Mouse (Mus musculus): ENCODE results near the gene Atrnl1. TPM values are rescaled to one million over a fixed set of nuclear protein-coding genes. Genes with fewer than 3 reads are reported as not detected.

Gene Atrnl1
- polyA plus RNA-seq, 1 experiment: 9.0 TPM

- WGBS: 88% methylated on average over 16 of the region's 16 CpGs
These were observed 481.1 kb downstream of the Atrnl1 start for GRCm38 (mm10) chr19:58091911-58092310.

GRCm38 (mm10) chr19:58094781-58095543 is 484.1 kb downstream of the Atrnl1 start:
- Histone ChIP-seq H3K4me3 (ENCODE audit: low read depth, low read length) (no peak overlapping the region), H3K36me3 (ENCODE audit: control insufficient read depth, insufficient read depth, low read length) (peaks cover 1% of the 10 kb centered on the region), H3K27ac (ENCODE audit: insufficient read depth, low read depth, low read length) (no peak overlapping the region), H3K27me3 (ENCODE audit: control insufficient read depth, insufficient read depth, low read length) (no peaks in the 10 kb centered on the region), H3K4me1 (ENCODE audit: control insufficient read depth, insufficient read depth, insufficient read length, low read length) (0 out of 2 replicates have a peak, but pooled peaks cover 2% of the 10 kb centered on the region)
- TF ChIP-seq POLR2A (IDR thresholded peaks at IDR 0.05; ENCODE audit: low read depth, low read length) (no peak), CTCF (IDR thresholded peaks at IDR 0.05; ENCODE audit: extremely low read depth, insufficient read length, insufficient replicate concordance, low read depth, low read length) (no peak)
- 29% methylated on average over 14 of the region's 14 CpGs for WGBS

More at GRCm38 (mm10) chr19:58091911-58092310, 481.1 kb downstream of the Atrnl1 start:
- no peaks in the 10 kb centered on the region for H3K27me3 ChIP-seq (ENCODE audit: control insufficient read depth, insufficient read depth, low read length)
- H3K4me3 ChIP-seq (ENCODE audit: low read depth, low read length): no peak overlapping the region
- H3K36me3 ChIP-seq (ENCODE audit: control insufficient read depth, insufficient read depth, low read length): peaks cover 1% of the 10 kb centered on the region
- H3K4me1 ChIP-seq (ENCODE audit: control insufficient read depth, insufficient read depth, insufficient read length, low read length): 0 out of 2 replicates have a peak, but pooled peaks cover 2% of the 10 kb centered on the region
- H3K27ac ChIP-seq (ENCODE audit: insufficient read depth, low read depth, low read length): no peak overlapping the region
- TF ChIP-seq POLR2A (IDR thresholded peaks at IDR 0.05; ENCODE audit: low read depth, low read length): no peak
- TF ChIP-seq CTCF (IDR thresholded peaks at IDR 0.05; ENCODE audit: extremely low read depth, insufficient read length, insufficient replicate concordance, low read depth, low read length): no peak

GRCm38 (mm10) chr19:58095776-58096175 is 484.9 kb downstream of the Atrnl1 start:
- H3K4me1 ChIP-seq (ENCODE audit: control insufficient read depth, insufficient read depth, insufficient read length, low read length): 0 out of 2 replicates have a peak, but pooled peaks cover 2% of the 10 kb centered on the region
- TF ChIP-seq CTCF (IDR thresholded peaks at IDR 0.05; ENCODE audit: extremely low read depth, insufficient read length, insufficient replicate concordance, low read depth, low read length) (no peak), POLR2A (IDR thresholded peaks at IDR 0.05; ENCODE audit: low read depth, low read length) (no peak)
- H3K36me3 ChIP-seq (ENCODE audit: control insufficient read depth, insufficient read depth, low read length): peaks cover 1% of the 10 kb centered on the region
- H3K27ac ChIP-seq (ENCODE audit: insufficient read depth, low read depth, low read length): no peak overlapping the region
- H3K4me3 ChIP-seq (ENCODE audit: low read depth, low read length): no peak overlapping the region
- WGBS: 77% methylated on average over 7 of the region's 7 CpGs
- H3K27me3 ChIP-seq (ENCODE audit: control insufficient read depth, insufficient read depth, low read length): no peaks in the 10 kb centered on the region

GRCm38 (mm10) chr19:58097195-58097594 is 486.4 kb downstream of the Atrnl1 start:
- Histone ChIP-seq H3K27me3 (ENCODE audit: control insufficient read depth, insufficient read depth, low read length) (no peaks in the 10 kb centered on the region), H3K36me3 (ENCODE audit: control insufficient read depth, insufficient read depth, low read length) (peaks cover 1% of the 10 kb centered on the region; the same call in 1 of the 2 replicates), H3K4me3 (ENCODE audit: low read depth, low read length) (no peak overlapping the region), H3K27ac (ENCODE audit: insufficient read depth, low read depth, low read length) (no peak overlapping the region), H3K4me1 (ENCODE audit: control insufficient read depth, insufficient read depth, insufficient read length, low read length) (0 out of 2 replicates have a peak, but pooled peaks cover 2% of the 10 kb centered on the region)
- WGBS: 73% methylated on average over 2 of the region's 2 CpGs
- TF ChIP-seq CTCF (IDR thresholded peaks at IDR 0.05; ENCODE audit: extremely low read depth, insufficient read length, insufficient replicate concordance, low read depth, low read length): no peak
- TF ChIP-seq POLR2A (IDR thresholded peaks at IDR 0.05; ENCODE audit: low read depth, low read length): no peak

GRCm38 (mm10) chr19:58099539-58099938 is 488.7 kb downstream of the Atrnl1 start:
- 0 out of 2 replicates have a peak, but pooled peaks cover 2% of the 10 kb centered on the region for H3K4me1 ChIP-seq (ENCODE audit: control insufficient read depth, insufficient read depth, insufficient read length, low read length)
- WGBS: 85% methylated on average over 5 of the region's 5 CpGs
- no peaks in the 10 kb centered on the region for H3K36me3 ChIP-seq (ENCODE audit: control insufficient read depth, insufficient read depth, low read length)
- TF ChIP-seq POLR2A (IDR thresholded peaks at IDR 0.05; ENCODE audit: low read depth, low read length): no peak
- no peak for TF ChIP-seq CTCF (IDR thresholded peaks at IDR 0.05; ENCODE audit: extremely low read depth, insufficient read length, insufficient replicate concordance, low read depth, low read length)
- no peak overlapping the region for H3K27ac ChIP-seq (ENCODE audit: insufficient read depth, low read depth, low read length)
- H3K27me3 ChIP-seq (ENCODE audit: control insufficient read depth, insufficient read depth, low read length): no peaks in the 10 kb centered on the region
- no peak overlapping the region for H3K4me3 ChIP-seq (ENCODE audit: low read depth, low read length)

- H3K27me3 ChIP-seq (ENCODE audit: control insufficient read depth, insufficient read depth, low read length): no peaks in the 10 kb centered on the region
- H3K36me3 ChIP-seq (ENCODE audit: control insufficient read depth, insufficient read depth, low read length): no peaks in the 10 kb centered on the region
- H3K27ac ChIP-seq (ENCODE audit: insufficient read depth, low read depth, low read length): no peak overlapping the region
- no peak overlapping the region for H3K4me3 ChIP-seq (ENCODE audit: low read depth, low read length)
- 0 out of 2 replicates have a peak, but pooled peaks cover 2% of the 10 kb centered on the region for H3K4me1 ChIP-seq (ENCODE audit: control insufficient read depth, insufficient read depth, insufficient read length, low read length)
- TF ChIP-seq CTCF (IDR thresholded peaks at IDR 0.05; ENCODE audit: extremely low read depth, insufficient read length, insufficient replicate concordance, low read depth, low read length) (no peak), POLR2A (IDR thresholded peaks at IDR 0.05; ENCODE audit: low read depth, low read length) (no peak)
- WGBS: 48% methylated on average over 4 of the region's 4 CpGs
These were observed 489.5 kb downstream of the Atrnl1 start for GRCm38 (mm10) chr19:58100381-58100780.

- Histone ChIP-seq H3K4me1 (ENCODE audit: control insufficient read depth, insufficient read depth, insufficient read length, low read length) (peaks cover 7% of the 10 kb centered on the region; the same call in 1 of the 2 replicates), H3K4me3 (ENCODE audit: low read depth, low read length) (no peak overlapping the region), H3K27ac (ENCODE audit: insufficient read depth, low read depth, low read length) (no peak overlapping the region), H3K27me3 (ENCODE audit: control insufficient read depth, insufficient read depth, low read length) (no peaks in the 10 kb centered on the region), H3K36me3 (ENCODE audit: control insufficient read depth, insufficient read depth, low read length) (no peaks in the 10 kb centered on the region)
- TF ChIP-seq CTCF (IDR thresholded peaks at IDR 0.05; ENCODE audit: extremely low read depth, insufficient read length, insufficient replicate concordance, low read depth, low read length) (no peak), POLR2A (IDR thresholded peaks at IDR 0.05; ENCODE audit: low read depth, low read length) (no peak)
- WGBS: 77% methylated on average over 7 of the region's 7 CpGs
These were observed 493.7 kb downstream of the Atrnl1 start for GRCm38 (mm10) chr19:58104544-58104943.

Measured in small intestine, adult 2 months (tissue).